Mouse (Mus musculus) heart, embryonic 14.5 days (tissue): ENCODE measurements around the gene Retreg3. TPM values are rescaled to one million over a fixed set of nuclear protein-coding genes. Genes with fewer than 3 reads are reported as not detected.
A peak's percentile ranks its signal among the peaks of the same experiment; 100 is the strongest.

Experiments
- ATAC-seq: fragments of 200-750 bp; cut with Nextera tagmentation; 2 replicates; pipeline ENCODE4 v1.8.0; 2017; ENCODE audit warnings: low read depth, moderate TSS enrichment; ENCODE audit not compliant: insufficient number of reproducible peaks, insufficient read depth, low FRiP score
- H3K27ac ChIP-seq, 2 experiments: fragments of 200-500 bp in 1 of 2; fragments of 300-500 bp in 1 of 2; sonication (generic) in 1 of 2; replicated peaks in 1 of 2; 2 replicates each; pipeline ENCODE4 v1.5.1; 2012 to 2014; ENCODE audit warnings: low read depth in 2 of 2, low read length in 2 of 2, control low read depth in 1 of 2, mild to moderate bottlenecking in 1 of 2, mixed read lengths in 1 of 2; ENCODE audit not compliant: control insufficient read depth in 1 of 2, insufficient read depth in 1 of 2
- H3K27me3 ChIP-seq: fragments of 300-500 bp; sonication (generic); 2 replicates; pipeline ENCODE4 v1.6.1; 2014; ENCODE audit warnings: mild to moderate bottlenecking, low read length, control low read depth; ENCODE audit not compliant: control insufficient read depth, insufficient read depth
- H3K36me3 ChIP-seq: fragments of 300-500 bp; sonication (generic); 2 replicates; pipeline ENCODE4 v1.6.1; 2014; ENCODE audit warnings: mild to moderate bottlenecking, control low read depth, low read length, mixed read lengths; ENCODE audit not compliant: control insufficient read depth, insufficient read depth
- H3K4me1 ChIP-seq, 2 experiments: fragments of 200-500 bp in 1 of 2; fragments of 300-500 bp in 1 of 2; sonication (generic) in 1 of 2; 2 replicates each; pipeline ENCODE4 v1.6.1; 2012 to 2014; ENCODE audit warnings: low read length in 2 of 2, control low read depth in 1 of 2, mixed read lengths in 1 of 2; ENCODE audit not compliant: control insufficient read depth in 2 of 2, insufficient read depth in 2 of 2
- H3K4me2 ChIP-seq: fragments of 300-500 bp; sonication (generic); 2 replicates; pipeline ENCODE4 v1.6.1; 2014; ENCODE audit warnings: mild to moderate bottlenecking, low read length
- H3K4me3 ChIP-seq, 2 experiments: fragments of 200-500 bp in 1 of 2; fragments of 300-500 bp in 1 of 2; sonication (generic) in 1 of 2; 2 replicates each; pipeline ENCODE4 v1.5.1; 2012 to 2014; ENCODE audit warnings: low read length in 2 of 2, mild to moderate bottlenecking in 2 of 2, control low read depth in 1 of 2, low read depth in 1 of 2, moderate library complexity in 1 of 2; ENCODE audit not compliant: control insufficient read depth in 1 of 2, insufficient read depth in 1 of 2
- H3K9ac ChIP-seq: fragments of 300-500 bp; sonication (generic); 2 replicates; pipeline ENCODE4 v1.6.1; 2014; ENCODE audit warnings: mild to moderate bottlenecking, low read length
- H3K9me3 ChIP-seq: fragments of 300-500 bp; sonication (generic); 2 replicates; pipeline ENCODE4 v1.6.1; 2016; ENCODE audit warnings: low read length, control low read depth; ENCODE audit not compliant: control insufficient read depth
- WGBS: fragments of 180-500 bp; shearing (Covaris S2); extraction: QIAGEN DNeasy Blood & Tissue Kit; methylation state at CpG from one replicate; pipeline ENCODE4 v1.1.7; 2014; 5-methylcytosine and 5-hydroxymethylcytosine counted together
- polyA plus RNA-seq: library from polyadenylated mRNA; unstranded; fragments of >200 nt; fragmentation: Nextera tagmentation; extraction: Ambion mirVana; gene quantifications from 2 replicates; pipeline ENCODE4 v1.2.1, GENCODE M21; 2014

The Retreg3 gene
- polyA plus RNA-seq, 1 experiment from 2014 or later: 8.0 TPM

DNA sequence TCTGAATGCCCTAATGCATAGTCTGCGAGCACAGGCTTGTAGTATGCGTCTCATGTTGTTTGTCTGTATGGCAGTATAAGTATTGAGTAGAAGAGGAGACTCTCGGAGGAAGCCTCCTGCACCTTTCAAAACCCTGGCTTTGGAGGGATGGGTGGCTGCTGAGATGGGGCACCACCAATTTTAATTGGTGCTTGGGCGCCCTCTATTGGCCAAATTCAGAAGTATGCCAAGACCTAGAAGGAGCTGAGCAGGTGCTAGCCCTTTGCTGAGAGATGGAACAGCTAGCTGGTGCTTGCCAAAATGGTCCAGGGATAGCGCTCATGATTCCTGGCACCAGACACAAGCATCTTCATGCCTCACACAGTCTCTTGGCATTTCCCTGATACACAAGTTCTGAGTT, 61.8 kb downstream of the Retreg3 start:
- Histone ChIP-seq H3K4me2 (no peak overlapping the region), H3K36me3 (peaks cover 52% of the 10 kb centered on the region)

DNA sequence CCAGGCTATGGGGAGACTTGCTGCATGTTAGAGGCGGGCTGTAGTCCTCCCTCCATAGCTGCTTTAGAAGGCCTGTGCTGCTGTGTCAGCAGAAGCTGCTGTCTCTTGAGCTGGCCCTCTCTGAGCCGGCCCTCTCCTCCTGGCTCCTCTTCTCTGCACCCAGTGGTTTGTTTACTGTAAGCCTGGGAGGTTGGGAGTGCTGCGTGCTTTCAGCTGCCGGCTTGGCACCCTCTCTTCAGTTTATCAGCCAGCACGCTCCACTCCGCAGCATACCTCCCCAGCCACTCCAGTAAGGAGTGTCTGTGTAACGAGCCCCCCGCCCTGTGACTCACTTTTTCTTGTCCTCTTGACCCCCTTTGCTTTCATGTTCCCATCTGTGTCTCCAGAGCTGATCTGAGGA, 62.8 kb downstream of the Retreg3 start:
- peak; percentile 67 for ATAC-seq
- H3K4me1 ChIP-seq: peaks cover 50 to 63% of the 10 kb centered on the region in 2 experiments
- H3K27me3 ChIP-seq: no peaks in the 10 kb centered on the region
- peak overlapping the region; percentile 57 for H3K9ac ChIP-seq
- peak overlapping the region; percentile 64 to 99 for H3K27ac ChIP-seq
- peak overlapping the region; percentile 29 for H3K4me2 ChIP-seq
- 11% methylated on average over 8 of the region's 8 CpGs for WGBS
- H3K36me3 ChIP-seq: peaks cover 55% of the 10 kb centered on the region
- no peak overlapping the region for H3K4me3 ChIP-seq
- H3K9me3 ChIP-seq: peaks cover 5% of the 10 kb centered on the region; the same call in 1 of the 2 replicates

More for the DNA sequence above, 61.8 kb downstream of the Retreg3 start:
- Histone ChIP-seq H3K27me3 (no peaks in the 10 kb centered on the region), H3K4me3 (no peak overlapping the region), H3K4me1 (peaks cover 60 to 72% of the 10 kb centered on the region in 2 experiments), H3K27ac (peak overlapping the region; percentile 94 to 99), H3K9me3 (peaks cover 5% of the 10 kb centered on the region; the same call in 1 of the 2 replicates), H3K9ac (no peak overlapping the region)
- ATAC-seq: no peak
- 23% methylated on average over 5 of the region's 5 CpGs for WGBS

DNA sequence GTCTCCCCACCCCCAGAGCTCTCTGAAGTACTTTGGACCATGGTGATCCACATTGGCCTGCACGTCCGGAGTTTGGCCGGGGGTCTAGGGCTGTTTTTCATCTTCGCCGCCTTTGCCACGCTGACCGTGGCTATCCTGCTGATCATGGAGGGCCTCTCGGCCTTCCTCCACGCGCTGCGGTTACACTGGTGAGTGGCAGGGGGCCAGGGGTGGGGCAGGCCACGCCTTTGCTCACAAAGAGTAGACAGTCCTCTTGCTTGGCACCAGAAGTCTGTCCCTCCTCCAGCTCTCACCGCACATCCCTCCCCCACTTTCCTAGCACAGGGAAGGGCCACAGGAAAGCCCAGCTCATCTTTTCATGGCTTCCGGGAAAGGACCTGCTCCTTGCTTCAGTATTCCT, 64.3 kb downstream of the Retreg3 start:
- peaks cover 41 to 52% of the 10 kb centered on the region in 2 experiments for H3K4me1 ChIP-seq
- H3K9me3 ChIP-seq: peaks cover 5% of the 10 kb centered on the region; the same call in 1 of the 2 replicates
- no peak for ATAC-seq
- WGBS: 68% methylated on average over 14 of the region's 14 CpGs
- no peak overlapping the region for H3K4me2 ChIP-seq
- no peak overlapping the region for H3K4me3 ChIP-seq
- no peaks in the 10 kb centered on the region for H3K27me3 ChIP-seq
- peaks cover 62% of the 10 kb centered on the region for H3K36me3 ChIP-seq
- peak overlapping the region in 1 of 2 experiments; percentile 99; a peak in 1 of 4 replicates for H3K27ac ChIP-seq
- H3K9ac ChIP-seq: peak overlapping the region; percentile 34

DNA sequence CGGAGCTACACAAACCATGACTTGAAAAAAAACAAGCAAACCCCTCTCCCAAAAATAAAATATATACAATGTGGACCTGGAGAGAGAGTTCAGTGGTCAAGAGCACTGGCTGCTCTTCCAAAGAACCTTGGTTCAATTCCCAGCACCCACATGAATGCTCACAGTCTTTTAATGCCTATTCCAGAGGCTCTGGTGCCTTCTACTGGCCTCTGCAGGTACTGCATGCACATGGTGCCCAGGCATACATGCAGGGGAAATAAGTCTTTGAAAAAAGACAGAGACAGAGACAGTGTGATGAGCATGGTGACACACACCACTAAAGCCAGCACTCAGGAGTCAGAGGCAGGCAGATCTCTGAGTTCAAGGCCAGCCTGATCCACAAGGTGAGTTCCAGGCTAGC, 65.7 kb downstream of the Retreg3 start:
- Histone ChIP-seq H3K27me3 (no peaks in the 10 kb centered on the region), H3K9ac (no peak overlapping the region), H3K4me3 (no peak overlapping the region), H3K9me3 (peaks cover 5% of the 10 kb centered on the region; the same call in 1 of the 2 replicates), H3K4me1 (peaks cover 26 to 38% of the 10 kb centered on the region in 2 experiments), H3K36me3 (peaks cover 76% of the 10 kb centered on the region), H3K27ac (no peak overlapping the region), H3K4me2 (no peak overlapping the region)
- WGBS: 91% methylated on average over 1 of the region's 1 CpGs
- no peak for ATAC-seq

DNA sequence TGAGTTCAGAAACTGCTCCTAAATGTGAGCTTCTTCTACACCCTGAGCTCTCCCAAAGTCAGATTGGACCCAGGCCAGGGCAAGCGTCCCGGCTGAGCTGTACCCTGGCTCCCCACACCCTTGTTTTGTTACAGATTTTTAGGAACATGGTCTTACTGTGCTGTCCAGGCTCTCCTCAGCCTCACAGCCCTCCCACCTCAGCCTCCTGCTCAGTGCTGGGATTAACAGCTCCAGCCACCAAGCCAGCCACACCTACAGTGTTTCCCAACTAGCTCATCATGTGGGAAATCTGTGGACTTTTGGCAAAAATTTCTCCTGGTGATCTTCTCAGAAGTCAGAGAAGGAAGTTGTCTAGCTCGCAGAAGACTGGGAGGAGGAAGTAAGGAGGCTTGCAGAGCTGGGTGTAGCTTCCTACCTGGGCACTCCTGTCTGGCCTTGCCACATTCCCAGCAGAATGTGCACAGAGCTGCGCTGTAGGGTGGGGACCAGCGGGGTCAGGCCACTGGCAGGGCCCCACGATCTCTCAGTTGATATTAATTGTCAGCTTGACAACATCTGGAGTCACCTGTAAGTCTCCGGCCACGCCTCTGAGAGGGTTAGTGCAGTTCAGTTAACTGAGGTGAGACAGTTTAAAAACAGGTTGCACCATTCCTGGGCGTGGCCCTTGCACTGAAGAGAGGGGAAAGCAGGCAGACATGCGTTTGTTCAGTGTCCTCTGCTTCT, 66.8 kb downstream of the Retreg3 start:
- 90% methylated on average over 10 of the region's 10 CpGs for WGBS
- Histone ChIP-seq H3K36me3 (peaks cover 87% of the 10 kb centered on the region), H3K27ac (0 out of 4 replicates have a peak overlapping the region, but pooled peaks of 1 of the 2 experiments have one; percentile 28)

DNA sequence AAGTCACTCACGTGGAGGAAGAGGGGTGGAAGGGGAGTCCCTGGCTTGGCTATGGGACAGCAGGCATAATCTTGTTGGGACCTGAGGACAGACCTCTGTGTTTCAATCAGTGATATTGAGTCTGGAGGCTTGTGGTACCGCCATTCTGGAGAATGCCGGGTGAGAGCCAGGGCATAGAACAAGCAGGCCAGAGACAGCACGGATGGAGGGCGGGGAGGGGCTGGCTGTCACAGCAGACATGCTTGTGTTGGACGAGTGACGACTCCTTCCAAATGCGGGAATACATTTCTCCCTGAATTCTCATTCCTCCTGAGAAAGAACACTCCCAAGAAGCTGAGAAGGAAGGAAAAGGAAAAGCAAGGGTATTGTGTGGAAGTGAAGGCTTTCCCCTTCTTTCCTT, 68.1 kb downstream of the Retreg3 start:
- ATAC-seq: no peak
- Histone ChIP-seq H3K36me3 (peaks cover 96% of the 10 kb centered on the region), H3K9me3 (peaks cover 5% of the 10 kb centered on the region; the same call in 1 of the 2 replicates), H3K4me2 (no peak overlapping the region), H3K4me3 (no peak overlapping the region), H3K9ac (no peak overlapping the region), H3K4me1 (peaks cover 8 to 14% of the 10 kb centered on the region in 2 experiments), H3K27ac (no peak overlapping the region), H3K27me3 (no peaks in the 10 kb centered on the region)
- WGBS: 72% methylated on average over 8 of the region's 8 CpGs

More for the DNA sequence above, 66.8 kb downstream of the Retreg3 start:
- H3K27me3 ChIP-seq: no peaks in the 10 kb centered on the region
- peak overlapping the region; percentile 30; the same call in 1 of the 2 replicates for H3K9ac ChIP-seq
- H3K4me2 ChIP-seq: no peak overlapping the region
- no peak overlapping the region for H3K4me3 ChIP-seq
- H3K4me1 ChIP-seq: peaks cover 19 to 27% of the 10 kb centered on the region in 2 experiments
- ATAC-seq: no peak
- peaks cover 5% of the 10 kb centered on the region; the same call in 1 of the 2 replicates for H3K9me3 ChIP-seq

DNA sequence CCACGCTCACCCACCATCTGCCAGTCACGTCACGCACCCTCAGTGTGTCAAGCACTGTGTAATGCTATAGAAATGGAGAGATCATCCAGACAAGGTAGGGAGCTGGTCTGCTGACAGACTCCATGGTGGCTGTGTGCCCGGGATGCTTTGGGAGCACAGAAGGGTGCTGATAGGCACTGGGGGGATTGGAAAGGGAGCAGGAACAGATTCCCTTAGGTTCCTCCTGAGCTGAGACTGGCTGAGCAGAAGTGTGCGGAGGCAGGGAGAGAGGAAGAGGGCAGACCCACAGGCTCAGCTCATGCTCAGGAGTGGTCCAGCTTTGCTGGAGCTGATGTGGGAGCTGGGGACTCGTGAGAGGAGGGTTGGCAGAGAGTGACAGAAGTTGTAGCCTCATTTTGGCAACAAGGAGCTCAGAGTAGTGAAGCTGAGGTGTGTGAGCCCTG, 68.6 kb downstream of the Retreg3 start:
- Histone ChIP-seq H3K4me2 (no peak overlapping the region), H3K27me3 (no peaks in the 10 kb centered on the region), H3K36me3 (peaks cover 96% of the 10 kb centered on the region), H3K9ac (no peak overlapping the region), H3K27ac (no peak overlapping the region; a peak in 1 of 4 replicates), H3K4me1 (peaks cover 4 to 9% of the 10 kb centered on the region in 2 experiments), H3K9me3 (peaks cover 5% of the 10 kb centered on the region; the same call in 1 of the 2 replicates), H3K4me3 (no peak overlapping the region)
- no peak for ATAC-seq
- 74% methylated on average over 6 of the region's 6 CpGs for WGBS
